Mouse (Mus musculus): ENCODE data around the gene Etnk1. TPM values are rescaled to one million over a fixed set of nuclear protein-coding genes. Genes with fewer than 3 reads are reported as not detected.

Etnk1 gene
- polyA plus RNA-seq, 1 experiment from 2014 or later = 22.5 TPM

DNA sequence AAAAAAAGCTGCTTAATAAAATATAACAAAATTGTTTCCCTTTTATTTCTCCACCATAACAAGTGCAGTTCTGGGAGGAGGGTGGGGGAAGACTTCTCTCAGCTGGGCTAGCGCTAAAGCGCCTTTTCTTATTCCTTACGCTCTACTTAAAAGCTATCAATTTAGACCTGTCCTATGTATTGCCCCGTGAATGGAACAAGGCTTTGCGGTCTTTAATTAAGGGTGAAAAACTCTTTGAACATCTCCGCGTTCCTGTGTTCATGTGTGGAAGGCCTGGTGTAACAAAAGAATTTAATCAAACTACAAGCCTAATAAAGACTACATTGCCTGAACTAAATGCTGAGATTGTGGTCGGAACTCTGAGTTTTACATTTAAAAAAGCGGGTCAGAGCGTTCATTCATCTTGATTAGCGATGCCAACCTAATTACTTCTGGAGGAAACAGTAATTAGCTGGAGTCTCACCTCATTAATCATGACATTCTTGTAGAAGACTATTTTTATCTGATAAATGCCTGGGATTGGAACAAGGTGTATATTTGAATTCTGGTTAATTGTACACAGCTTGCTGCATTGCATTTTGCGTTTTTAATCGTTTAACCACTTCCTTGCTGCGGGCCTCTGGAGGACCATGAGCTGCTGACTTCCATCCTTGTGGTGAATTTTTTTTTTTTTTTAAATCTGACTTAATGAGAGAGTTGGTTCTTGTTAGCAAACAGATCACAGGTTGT, 93.7 kb downstream of the Etnk1 start:
- no peak overlapping the region for H3K27ac ChIP-seq
- H3K4me1 ChIP-seq = peaks cover 17% of the 10 kb centered on the region
- WGBS = 45% methylated on average over 14 of the region's 14 CpGs
- no peaks in the 10 kb centered on the region for H3K9me3 ChIP-seq
- peaks cover 43% of the 10 kb centered on the region for H3K27me3 ChIP-seq
- H3K9ac ChIP-seq = no peak overlapping the region
- no peak for ATAC-seq (ENCODE audit: insufficient number of reproducible peaks, insufficient read depth, low FRiP score, low TSS enrichment, low read depth)
- H3K4me3 ChIP-seq = no peak overlapping the region
- no peak overlapping the region for H3K4me2 ChIP-seq
- no peaks in the 10 kb centered on the region for H3K36me3 ChIP-seq

DNA sequence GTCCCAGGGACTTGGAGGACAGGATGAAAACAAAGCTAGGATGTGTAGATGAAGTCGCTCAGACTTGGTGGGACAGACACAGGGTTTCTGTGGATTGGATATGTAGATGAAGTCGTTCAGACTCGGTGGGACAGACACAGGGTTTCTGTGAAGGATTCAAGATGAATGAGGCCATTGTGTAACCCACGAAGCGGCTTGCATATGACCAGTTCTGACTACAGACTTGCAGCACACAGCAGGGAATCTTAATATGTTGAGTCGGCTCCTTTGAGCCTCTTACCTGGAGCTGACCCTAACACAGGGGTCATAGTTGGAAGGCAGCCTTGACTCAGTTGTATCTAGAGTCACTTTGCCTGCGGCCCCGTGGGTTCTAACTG, 94.3 kb downstream of the Etnk1 start:
- no peaks in the 10 kb centered on the region for H3K36me3 ChIP-seq
- H3K9ac ChIP-seq = no peak overlapping the region
- H3K4me1 ChIP-seq = peaks cover 17% of the 10 kb centered on the region
- WGBS = 38% methylated on average over 8 of the region's 8 CpGs
- H3K27ac ChIP-seq = no peak overlapping the region
- no peak overlapping the region for H3K4me2 ChIP-seq
- H3K27me3 ChIP-seq = peaks cover 43% of the 10 kb centered on the region
- no peak overlapping the region for H3K4me3 ChIP-seq
- H3K9me3 ChIP-seq = no peaks in the 10 kb centered on the region
- no peak for ATAC-seq (ENCODE audit: insufficient number of reproducible peaks, insufficient read depth, low FRiP score, low TSS enrichment, low read depth)

DNA sequence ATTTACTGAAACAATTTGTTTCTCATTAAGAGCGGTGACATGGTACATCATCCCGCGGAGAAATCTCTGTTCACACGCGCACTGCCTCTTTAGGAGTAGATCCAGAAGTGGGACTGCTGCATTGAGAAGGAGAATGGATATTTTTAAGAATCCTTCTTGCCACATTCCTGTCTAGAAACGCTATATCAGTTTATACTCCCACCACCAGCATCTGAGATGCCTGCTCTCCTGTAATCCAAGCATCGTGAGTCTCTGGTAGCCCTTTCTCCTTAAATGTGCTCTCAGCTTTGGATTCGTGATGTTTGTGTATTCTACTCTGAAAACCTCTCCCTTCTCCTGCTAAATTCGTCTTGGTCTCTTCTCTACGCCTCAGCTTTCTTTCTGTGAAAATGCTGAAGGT, 98.5 kb downstream of the Etnk1 start:
- ATAC-seq (ENCODE audit: insufficient number of reproducible peaks, insufficient read depth, low FRiP score, low TSS enrichment, low read depth) = no peak
- Histone ChIP-seq H3K4me1 (peaks cover 8% of the 10 kb centered on the region), H3K9me3 (no peaks in the 10 kb centered on the region), H3K27me3 (peaks cover 15% of the 10 kb centered on the region), H3K36me3 (no peaks in the 10 kb centered on the region), H3K9ac (no peak overlapping the region), H3K27ac (no peak overlapping the region), H3K4me2 (no peak overlapping the region), H3K4me3 (no peak overlapping the region)
- WGBS = 64% methylated on average over 10 of the region's 10 CpGs

DNA sequence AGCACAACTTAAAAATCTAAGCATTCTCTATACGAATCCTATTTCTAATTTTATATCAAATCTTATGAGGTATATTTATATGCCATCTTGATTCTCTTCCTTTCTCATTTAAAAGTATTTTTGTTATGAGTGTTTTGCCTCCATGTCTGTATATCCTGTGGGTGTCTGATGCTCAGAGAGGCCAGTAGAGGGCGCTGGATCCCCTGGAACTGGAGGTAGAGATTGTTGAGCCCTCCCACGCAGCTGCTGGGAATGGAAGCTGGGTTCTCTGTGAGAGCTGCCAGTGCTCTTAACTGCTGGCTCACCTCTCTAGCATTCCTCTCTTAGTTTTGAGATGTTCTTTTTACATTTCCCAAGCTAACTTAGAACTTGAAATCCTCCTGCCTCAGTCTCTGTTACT, 112.2 kb downstream of the Etnk1 start:
- Histone ChIP-seq H3K36me3 (no peaks in the 10 kb centered on the region), H3K4me2 (no peak overlapping the region), H3K9ac (no peak overlapping the region), H3K4me3 (no peak overlapping the region), H3K27me3 (no peaks in the 10 kb centered on the region), H3K4me1 (no peaks in the 10 kb centered on the region), H3K27ac (no peak overlapping the region), H3K9me3 (no peaks in the 10 kb centered on the region)
- ATAC-seq (ENCODE audit: insufficient number of reproducible peaks, insufficient read depth, low FRiP score, low TSS enrichment, low read depth) = no peak
- 53% methylated on average over 3 of the region's 3 CpGs for WGBS

Other genes with a start within 250 kb of the Etnk1 start
- 0.87 and 1.1 TPM in 2 replicates for gene St8sia1, start 202.8 kb upstream of the Etnk1 start, polyA plus RNA-seq (2015; fragmentation: Nextera tagmentation; extraction: Ambion mirVana)
- gene C2cd5, start 67.1 kb upstream of the Etnk1 start, polyA plus RNA-seq (2015; fragmentation: Nextera tagmentation; extraction: Ambion mirVana) = 35.7 and 38.2 TPM in 2 replicates

Measured in embryonic facial prominence, embryonic 13.5 days (tissue).